11 mouse cellular contexts compared by ENCODE assay signal in the genomic region with DNA sequence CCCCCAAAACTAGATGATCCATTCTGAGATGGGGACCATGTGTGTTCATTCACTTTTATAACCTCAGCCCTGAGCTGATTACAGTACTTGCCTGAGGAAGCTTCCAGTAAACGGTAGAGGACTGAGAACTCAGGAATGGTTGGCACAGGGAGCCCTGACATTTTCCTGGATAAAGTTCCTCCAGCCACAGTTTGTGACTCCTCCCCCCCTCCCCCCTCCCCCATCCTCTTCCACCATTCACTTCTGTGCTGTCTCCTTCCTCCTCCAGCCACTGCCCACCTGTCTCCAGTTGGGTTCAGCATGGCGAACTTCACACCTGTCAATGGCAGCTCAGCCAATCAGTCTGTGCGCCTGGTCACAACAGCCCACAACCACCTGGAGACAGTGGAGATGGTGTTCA. TPM values are rescaled to one million over a fixed set of nuclear protein-coding genes. Genes with fewer than 3 reads are reported as not detected.
DNase-seq lines count a peak whose midpoint lies in the region; ATAC-seq lines count a peak whose summit lies in the region.
"Had no signal": no experiment of that assay in that cellular context is flagged by ENCODE, and none has a peak within 500 bp of the region (broad histone marks: within the 10 kb centered on the region; RNA-seq: fewer than 3 reads in every experiment).

Chrm4 (plus strand) TSS at position 301 of the 400 bp plus-strand sequence.

- H3K27ac ChIP-seq in forebrain, embryonic 14.5 days (ENCODE audit: low read depth, low read length), result no peak within 1 kb of the TSS
- no peak within 1 kb of the TSS for H3K27ac ChIP-seq in forebrain, embryonic 11.5 days (ENCODE audit: low read depth, low read length)
- no peak within 1 kb of the TSS for H3K27ac ChIP-seq in liver, embryonic 11.5 days (ENCODE audit: low read depth, low read length)
- no peak within 1 kb of the TSS for H3K27ac ChIP-seq in hindbrain, embryonic 12.5 days
- no peak within 1 kb of the TSS for H3K27ac ChIP-seq in limb, embryonic 13.5 days

- H3K4me1 ChIP-seq in forebrain, embryonic 14.5 days (ENCODE audit: control insufficient read depth, insufficient read depth, low read length), result peaks cover 6% of the 10 kb centered on the region
- H3K4me1 ChIP-seq in forebrain, embryonic 11.5 days (replicated peaks; ENCODE audit: control insufficient read depth, insufficient read depth, low read length), result peaks cover 20% of the 10 kb centered on the region; the same call in 1 of the 2 replicates
- peaks cover 49% of the 10 kb centered on the region for H3K4me1 ChIP-seq in liver, embryonic 11.5 days (replicated peaks; ENCODE audit: control insufficient read depth, insufficient read depth, low read length)
- H3K4me1 ChIP-seq in hindbrain, embryonic 12.5 days, result peaks cover 45% of the 10 kb centered on the region
- H3K4me1 ChIP-seq in limb, embryonic 13.5 days, result peaks cover 44% of the 10 kb centered on the region

- 89% methylated on average over 3 of the region's 3 CpGs for WGBS in forebrain, embryonic 14.5 days
- 89% methylated on average over 3 of the region's 3 CpGs for WGBS in forebrain, embryonic 11.5 days
- 91% methylated on average over 3 of the region's 3 CpGs for WGBS in liver, embryonic 11.5 days
- WGBS in hindbrain, embryonic 12.5 days, result 88% methylated on average over 3 of the region's 3 CpGs
- 80% methylated on average over 3 of the region's 3 CpGs for WGBS in limb, embryonic 13.5 days

- peaks cover 28% of the 10 kb centered on the region for H3K27me3 ChIP-seq in forebrain, embryonic 14.5 days (replicated peaks; ENCODE audit: control insufficient read depth, insufficient read depth, low read length)
- peaks cover 27% of the 10 kb centered on the region for H3K27me3 ChIP-seq in forebrain, embryonic 11.5 days (ENCODE audit: control insufficient read depth, insufficient read depth, low read length)
- peaks cover 30% of the 10 kb centered on the region for H3K27me3 ChIP-seq in liver, embryonic 11.5 days (replicated peaks; ENCODE audit: control insufficient read depth, insufficient read depth, low read length)
- peaks cover 40% of the 10 kb centered on the region for H3K27me3 ChIP-seq in hindbrain, embryonic 12.5 days
- peaks cover 39% of the 10 kb centered on the region for H3K27me3 ChIP-seq in limb, embryonic 13.5 days

- ATAC-seq in forebrain, embryonic 14.5 days, result no peak
- no peak for ATAC-seq in forebrain, embryonic 11.5 days (replicated peaks; ENCODE audit: low FRiP score)
- no peak for ATAC-seq in liver, embryonic 11.5 days (replicated peaks; ENCODE audit: low FRiP score)
- ATAC-seq in hindbrain, embryonic 12.5 days (ENCODE audit: low FRiP score), result no peak
- ATAC-seq in limb, embryonic 13.5 days (ENCODE audit: low FRiP score, low read depth), result no peak

- H3K9me3 ChIP-seq in forebrain, embryonic 14.5 days (replicated peaks; ENCODE audit: control insufficient read depth, low read length), result no peaks in the 10 kb centered on the region
- H3K9me3 ChIP-seq in forebrain, embryonic 11.5 days (ENCODE audit: control insufficient read depth, low read length), result no peaks in the 10 kb centered on the region
- no peaks in the 10 kb centered on the region for H3K9me3 ChIP-seq in liver, embryonic 11.5 days (ENCODE audit: control insufficient read depth, low read length)
- H3K9me3 ChIP-seq in hindbrain, embryonic 12.5 days (replicated peaks), result no peaks in the 10 kb centered on the region
- H3K9me3 ChIP-seq in limb, embryonic 13.5 days, result no peaks in the 10 kb centered on the region

- DNase-seq in forebrain, embryonic 14.5 days (ENCODE audit: low spot score), result no peak
- DNase-seq in forebrain, embryonic 11.5 days (ENCODE audit: low spot score), result no peak
- DNase-seq in liver, embryonic 11.5 days (ENCODE audit: low spot score), result no peak
- no peak for DNase-seq in liver
- no peak for DNase-seq in adrenal gland, postnatal 4 days (ENCODE audit: low spot score in 2 of 2)
- DNase-seq in lung, adult 18-20 months, result no peak
- DNase-seq: adrenal gland, adult 2 months; kidney, adult 18-20 months had no signal

- H3K9ac ChIP-seq in forebrain, embryonic 14.5 days (ENCODE audit: low read length), result no peak within 1 kb of the TSS
- H3K9ac ChIP-seq in forebrain, embryonic 11.5 days (ENCODE audit: low read length), result no peak within 1 kb of the TSS
- H3K9ac ChIP-seq in liver, embryonic 11.5 days (ENCODE audit: low read depth, low read length), result no peak within 1 kb of the TSS
- no peak within 1 kb of the TSS for H3K9ac ChIP-seq in hindbrain, embryonic 12.5 days
- H3K9ac ChIP-seq in limb, embryonic 13.5 days, result no peak within 1 kb of the TSS

- 0 out of 2 replicates have a peak within 1 kb of the TSS, but pooled peaks have one; percentile 2 for H3K4me2 ChIP-seq in forebrain, embryonic 14.5 days (ENCODE audit: low read length)
- no peak within 1 kb of the TSS for H3K4me2 ChIP-seq in forebrain, embryonic 11.5 days (ENCODE audit: low read depth, low read length, severe bottlenecking)
- H3K4me2 ChIP-seq in liver, embryonic 11.5 days, result peak within 1 kb of the TSS; percentile 58
- H3K4me2 ChIP-seq in hindbrain, embryonic 12.5 days (replicated peaks), result peak within 1 kb of the TSS; percentile 22; the same call in 1 of the 2 replicates
- H3K4me2 ChIP-seq in limb, embryonic 13.5 days (replicated peaks), result peak within 1 kb of the TSS; percentile 32; the same call in 1 of the 2 replicates

- H3K36me3 ChIP-seq in forebrain, embryonic 14.5 days (ENCODE audit: control insufficient read depth, insufficient read depth, low read length), result no peaks in the 10 kb centered on the region
- H3K36me3 ChIP-seq in forebrain, embryonic 11.5 days (ENCODE audit: control insufficient read depth, insufficient read depth, low read length), result no peaks in the 10 kb centered on the region
- H3K36me3 ChIP-seq in liver, embryonic 11.5 days (ENCODE audit: control insufficient read depth, insufficient read depth, low read length), result no peaks in the 10 kb centered on the region
- 0 out of 2 replicates have a peak, but pooled peaks cover 5% of the 10 kb centered on the region for H3K36me3 ChIP-seq in hindbrain, embryonic 12.5 days
- H3K36me3 ChIP-seq in limb, embryonic 13.5 days, result peaks cover 17% of the 10 kb centered on the region

- no peak within 1 kb of the TSS for H3K4me3 ChIP-seq in forebrain, embryonic 14.5 days (ENCODE audit: low read depth, low read length)
- H3K4me3 ChIP-seq in forebrain, embryonic 11.5 days (ENCODE audit: low read depth, low read length), result no peak within 1 kb of the TSS
- peak within 1 kb of the TSS; percentile 20; the same call in 1 of the 2 replicates for H3K4me3 ChIP-seq in liver, embryonic 11.5 days (ENCODE audit: low read depth, low read length)
- H3K4me3 ChIP-seq in hindbrain, embryonic 12.5 days, result no peak within 1 kb of the TSS
- no peak within 1 kb of the TSS for H3K4me3 ChIP-seq in limb, embryonic 13.5 days

RNA-seq across cellular contexts. Expression of gene Chrm4, which starts in this region (rescaled TPM):
- polyA plus RNA-seq in forebrain, embryonic 14.5 days (2014; fragmentation: Nextera tagmentation; extraction: Ambion mirVana), result 0.83 and 1.2 TPM in 2 replicates
- 0.47 and 0.56 TPM in 2 replicates for polyA plus RNA-seq in forebrain, embryonic 11.5 days (2014; fragmentation: Nextera tagmentation; extraction: Ambion mirVana)
- 0.34 and 0.36 TPM in 2 replicates for polyA plus RNA-seq in liver, embryonic 11.5 days (2014; fragmentation: Nextera tagmentation; extraction: Ambion mirVana)
- 0.77 and 1.0 TPM in 2 replicates for polyA plus RNA-seq in hindbrain, embryonic 12.5 days (2016; fragmentation: Nextera tagmentation; extraction: Ambion mirVana)
- polyA plus RNA-seq in limb, embryonic 13.5 days (2015; fragmentation: Nextera tagmentation; extraction: Ambion mirVana), result 0.38 and 0.78 TPM in 2 replicates
- total RNA-seq in adrenal gland, postnatal 4 days (2021), result under 1 TPM; 0.34 to 0.42 TPM
- polyA plus RNA-seq: stomach, embryonic 14.5 days had no signal
